Mouse (Mus musculus) megakaryocyte, embryonic 14.5 days (primary cell): ENCODE measurements around the gene Zfp316.

ENCODE experiments used
- FLI1 ChIP-seq: IDR thresholded peaks from 2 replicates; pipeline ENCODE4 v1.6.1; 2012; ENCODE audit warnings: low read length, inconsistent platforms, mixed read lengths
- GATA1 ChIP-seq: IDR thresholded peaks from 3 replicates; pipeline ENCODE4 v1.6.1; 2012; ENCODE audit warnings: mixed read lengths, low read length, inconsistent platforms, borderline replicate concordance

DNA sequence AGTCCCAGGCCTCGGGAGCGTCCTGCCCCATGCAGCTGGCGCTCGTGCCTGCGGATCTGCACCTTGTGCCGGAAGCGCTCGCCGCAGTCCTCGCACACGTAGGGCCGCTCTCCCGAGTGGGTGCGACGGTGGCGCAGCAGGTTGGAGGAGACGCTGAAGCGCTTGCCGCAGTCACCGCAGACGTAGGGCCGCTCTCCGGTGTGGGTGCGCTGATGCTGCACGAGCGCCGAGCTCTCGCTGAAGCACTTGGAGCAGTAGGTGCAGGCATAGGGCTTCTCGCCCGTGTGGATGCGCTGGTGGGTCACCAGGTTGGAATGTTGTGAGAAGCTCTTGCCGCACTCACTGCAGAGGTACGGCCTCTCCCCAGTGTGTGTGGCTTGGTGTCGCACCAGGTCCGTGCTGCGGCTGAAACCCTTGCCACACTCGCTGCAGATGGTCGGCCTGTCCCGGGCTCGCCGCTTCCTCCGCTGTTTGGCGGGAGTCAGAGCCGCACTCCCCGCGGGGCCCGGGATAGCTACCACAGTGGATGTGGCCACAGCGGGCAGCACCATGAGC lies 18.0 kb upstream of the Zfp316 start:
- TF ChIP-seq GATA1 (no peak), FLI1 (no peak)
